Mouse (Mus musculus) MEL (cell line): ENCODE measurements at regions not wholly inside any gene's neighbourhood (a gene's known extent, or its start where the extent isn't known, plus 50 kb on each side); places are given as distances from the start of the nearest gene placed in this dataset.

ENCODE experiments used
- DNase-seq: peaks from one replicate; pipeline ENCODE4 v3.0.0; 2011; ENCODE audit warnings: low read depth, low spot score
- H3K27ac ChIP-seq: 2 replicates; pipeline ENCODE4 v1.5.1; 2012; ENCODE audit warnings: low read depth, mild to moderate bottlenecking, control low read depth, low read length, moderate library complexity; ENCODE audit not compliant: control insufficient read depth
- H3K27me3 ChIP-seq, 2 experiments: fragments of 150-350 bp in 1 of 2; sonication (generic) in 1 of 2; 2 replicates each; pipeline ENCODE4 v1.6.1; 2012; ENCODE audit warnings: low read length in 2 of 2, mild to moderate bottlenecking in 2 of 2, improper control_type of control experiment in 1 of 2, moderate library complexity in 1 of 2; ENCODE audit not compliant: insufficient read depth in 2 of 2, control insufficient read depth in 1 of 2
- H3K36me3 ChIP-seq, 2 experiments: 2 replicates each; pipeline ENCODE4 v1.6.1; 2012 to 2014; ENCODE audit warnings: low read length in 2 of 2, improper control_type of control experiment in 1 of 2, inconsistent platforms in 1 of 2, mild to moderate bottlenecking in 1 of 2; ENCODE audit not compliant: insufficient read depth in 2 of 2, control insufficient read depth in 1 of 2
- H3K4me1 ChIP-seq, 2 experiments: fragments of 150-350 bp in 1 of 2; sonication (generic) in 1 of 2; 2 replicates each; pipeline ENCODE4 v1.6.1; 2012; ENCODE audit warnings: low read length in 2 of 2, improper control_type of control experiment in 1 of 2, mild to moderate bottlenecking in 1 of 2; ENCODE audit not compliant: insufficient read depth in 2 of 2, control insufficient read depth in 1 of 2
- H3K4me3 ChIP-seq, 2 experiments: fragments of 150-350 bp in 1 of 2; sonication (generic) in 1 of 2; 2 replicates each; pipeline ENCODE4 v1.5.1; 2012; ENCODE audit warnings: low read depth in 2 of 2, low read length in 2 of 2, mild to moderate bottlenecking in 2 of 2, moderate library complexity in 2 of 2, control low read depth in 1 of 2, improper control_type of control experiment in 1 of 2; ENCODE audit not compliant: control insufficient read depth in 1 of 2, insufficient read depth in 1 of 2
- H3K79me2 ChIP-seq: 2 replicates; pipeline ENCODE4 v1.6.1; 2012; ENCODE audit warnings: mild to moderate bottlenecking, low read length, moderate library complexity; ENCODE audit not compliant: control insufficient read depth, poor library complexity, insufficient read depth
- H3K9ac ChIP-seq: 2 replicates; pipeline ENCODE4 v1.6.1; 2012; ENCODE audit warnings: low read depth, mild to moderate bottlenecking, control low read depth, low read length, moderate library complexity; ENCODE audit not compliant: control insufficient read depth, poor library complexity, severe bottlenecking
- H3K9me3 ChIP-seq: fragments of 150-350 bp; sonication (generic); replicated peaks from 2 replicates; pipeline ENCODE4 v1.6.1; 2012; ENCODE audit warnings: mild to moderate bottlenecking, low read length, improper control_type of control experiment, moderate library complexity; ENCODE audit not compliant: insufficient read depth
- BHLHE40 ChIP-seq: IDR thresholded peaks from 2 replicates; pipeline ENCODE4 v1.6.1; 2012; ENCODE audit warnings: low read depth, mild to moderate bottlenecking, inconsistent platforms, low read length, improper control_type of control experiment, borderline replicate concordance
- CHD2 ChIP-seq: IDR thresholded peaks from 2 replicates; pipeline ENCODE4 v1.6.1; 2011; ENCODE audit warnings: low read length, improper control_type of control experiment
- E2F4 ChIP-seq: IDR thresholded peaks from 2 replicates; pipeline ENCODE4 v1.6.1; 2011; ENCODE audit warnings: low read depth, low read length, improper control_type of control experiment, borderline replicate concordance
- ELF1 ChIP-seq: IDR thresholded peaks from 2 replicates; pipeline ENCODE4 v1.6.1; 2014; ENCODE audit warnings: low read depth, mild to moderate bottlenecking, inconsistent platforms, low read length, improper control_type of control experiment, moderate library complexity
- ETS1 ChIP-seq: IDR thresholded peaks from 2 replicates; pipeline ENCODE4 v1.6.1; 2012; ENCODE audit warnings: low read depth, mild to moderate bottlenecking, inconsistent platforms, low read length, improper control_type of control experiment, moderate library complexity
- GABPA ChIP-seq: IDR thresholded peaks from 2 replicates; pipeline ENCODE4 v1.6.1; 2012; ENCODE audit warnings: low read depth, mild to moderate bottlenecking, inconsistent platforms, low read length, improper control_type of control experiment, moderate library complexity
- GATA1 ChIP-seq: IDR thresholded peaks from 2 replicates; pipeline ENCODE4 v1.6.1; 2011; ENCODE audit warnings: low read depth, low read length, improper control_type of control experiment
- JUND ChIP-seq: IDR thresholded peaks from 2 replicates; pipeline ENCODE4 v1.6.1; 2011; ENCODE audit warnings: low read depth, mild to moderate bottlenecking, improper control_type of control experiment, low read length
- KAT2A ChIP-seq: conservative IDR thresholded peaks from 2 replicates; pipeline ENCODE4 v1.6.1; 2012; ENCODE audit warnings: low read depth, low read length, improper control_type of control experiment, inconsistent platforms
- MAFK ChIP-seq: IDR thresholded peaks from 2 replicates; pipeline ENCODE4 v1.6.1; 2011; ENCODE audit warnings: low read depth, mild to moderate bottlenecking, low read length, improper control_type of control experiment, borderline replicate concordance
- MAX ChIP-seq: IDR thresholded peaks from 2 replicates; pipeline ENCODE4 v1.6.1; 2011; ENCODE audit warnings: low read length, improper control_type of control experiment
- MAZ ChIP-seq: IDR thresholded peaks from 2 replicates; pipeline ENCODE4 v1.6.1; 2012; ENCODE audit warnings: low read depth, mild to moderate bottlenecking, inconsistent platforms, low read length, improper control_type of control experiment
- MEF2A ChIP-seq: IDR thresholded peaks from 2 replicates; pipeline ENCODE4 v1.6.1; 2014; ENCODE audit warnings: low read depth, mild to moderate bottlenecking, inconsistent platforms, low read length, improper control_type of control experiment; ENCODE audit not compliant: poor library complexity, insufficient replicate concordance, severe bottlenecking; ENCODE audit errors: extremely low read depth
- MXI1 ChIP-seq: IDR thresholded peaks from 2 replicates; pipeline ENCODE4 v1.6.1; 2011; ENCODE audit warnings: mild to moderate bottlenecking, low read depth, low read length, improper control_type of control experiment
- NELFE ChIP-seq: IDR thresholded peaks from 2 replicates; pipeline ENCODE4 v1.6.1; 2011; ENCODE audit warnings: low read depth, low read length, improper control_type of control experiment
- NRF1 ChIP-seq: IDR thresholded peaks from 2 replicates; pipeline ENCODE4 v1.6.1; 2014; ENCODE audit warnings: low read depth, mild to moderate bottlenecking, inconsistent platforms, low read length, improper control_type of control experiment, moderate library complexity; ENCODE audit not compliant: poor library complexity, insufficient read depth, severe bottlenecking
- POLR2A ChIP-seq, 2 experiments: IDR thresholded peaks; 2 replicates each; pipeline ENCODE4 v1.6.1; 2011 to 2012; ENCODE audit warnings: low read length in 2 of 2, mild to moderate bottlenecking in 2 of 2, control low read depth in 1 of 2, improper control_type of control experiment in 1 of 2, low read depth in 1 of 2, moderate library complexity in 1 of 2; ENCODE audit not compliant: control insufficient read depth in 1 of 2, insufficient read depth in 1 of 2, poor library complexity in 1 of 2
- POLR2AphosphoS2 ChIP-seq: IDR thresholded peaks from 2 replicates; pipeline ENCODE4 v1.6.1; 2011; ENCODE audit warnings: low read length, improper control_type of control experiment
- SMC3 ChIP-seq: IDR thresholded peaks from 2 replicates; pipeline ENCODE4 v1.6.1; 2011; ENCODE audit warnings: low read depth, low read length, improper control_type of control experiment
- TBP ChIP-seq: IDR thresholded peaks from 2 replicates; pipeline ENCODE4 v1.8.0; 2011; ENCODE audit warnings: low read depth, low read length, improper control_type of control experiment
- UBTF ChIP-seq: IDR thresholded peaks from 2 replicates; pipeline ENCODE4 v1.6.1; 2012; ENCODE audit warnings: low read depth, mild to moderate bottlenecking, inconsistent platforms, low read length, improper control_type of control experiment, moderate library complexity, borderline replicate concordance; ENCODE audit not compliant: insufficient read depth
- USF1 ChIP-seq: IDR thresholded peaks from 2 replicates; pipeline ENCODE4 v1.6.1; 2014; ENCODE audit warnings: low read depth, mild to moderate bottlenecking, inconsistent platforms, low read length, improper control_type of control experiment, moderate library complexity
- USF2 ChIP-seq, 2 experiments: IDR thresholded peaks; 2 replicates each; pipeline ENCODE4 v1.6.1; 2011 to 2012; ENCODE audit warnings: improper control_type of control experiment in 2 of 2, low read length in 2 of 2, borderline replicate concordance in 1 of 2, inconsistent platforms in 1 of 2, low read depth in 1 of 2, mild to moderate bottlenecking in 1 of 2; ENCODE audit not compliant: insufficient read depth in 1 of 2
- ZMIZ1 ChIP-seq: IDR thresholded peaks from 2 replicates; pipeline ENCODE4 v1.6.1; 2012; ENCODE audit warnings: low read depth, mild to moderate bottlenecking, inconsistent platforms, low read length, improper control_type of control experiment, moderate library complexity
- ZNF384 ChIP-seq: IDR thresholded peaks from 2 replicates; pipeline ENCODE4 v1.6.1; 2012; ENCODE audit warnings: low read depth, mild to moderate bottlenecking, inconsistent platforms, low read length, improper control_type of control experiment

DNA sequence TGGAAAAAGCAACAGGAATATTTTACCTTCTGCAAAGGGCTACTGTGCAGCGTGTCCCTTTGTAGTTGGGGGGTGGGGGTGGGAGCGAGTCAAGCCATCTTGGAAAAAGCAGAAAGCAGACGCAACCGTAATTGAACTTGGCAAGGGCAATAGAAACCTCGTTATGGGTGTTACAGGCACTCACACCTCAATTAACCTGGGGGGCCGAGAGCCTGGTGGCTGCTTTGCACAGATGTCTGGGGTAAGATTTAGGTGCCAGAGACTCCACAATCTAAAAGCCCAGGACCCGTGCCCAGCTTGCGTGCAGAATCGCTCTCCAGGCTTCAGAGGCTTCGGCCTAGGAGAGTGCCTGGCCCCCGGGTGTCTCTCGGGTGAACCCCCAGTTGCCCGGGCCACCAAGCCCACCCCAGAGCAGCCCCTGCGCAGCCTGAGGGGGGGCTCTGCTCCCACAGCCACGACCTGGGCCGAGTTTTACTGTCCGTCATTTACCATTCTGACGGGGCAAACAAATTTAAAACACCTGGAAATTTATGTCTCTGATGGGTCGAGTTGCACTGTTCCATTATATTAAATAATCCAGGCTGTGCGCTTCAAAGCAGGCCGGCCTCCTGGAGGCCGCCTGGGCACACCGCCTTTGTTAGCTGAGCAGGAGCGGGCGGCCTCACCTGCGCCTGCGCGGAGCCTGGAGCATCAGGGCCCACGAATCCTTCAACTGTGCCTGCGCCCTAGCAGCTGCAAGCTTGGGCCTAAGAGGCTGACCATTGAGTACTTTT lies 212.4 kb downstream of the Srbd1 start:
- Histone ChIP-seq H3K27me3 (no peaks in the 10 kb centered on the region; a peak in 2 of 4 replicates), H3K27ac (no peak overlapping the region), H3K9me3 (no peaks in the 10 kb centered on the region), H3K4me1 (no peaks in the 10 kb centered on the region), H3K4me3 (no peak overlapping the region), H3K9ac (no peak overlapping the region), H3K79me2 (no peaks in the 10 kb centered on the region), H3K36me3 (no peaks in the 10 kb centered on the region)
- DNase-seq, result no peak
- TF ChIP-seq USF1, result no peak
- no peak for TF ChIP-seq MXI1
- no peak for TF ChIP-seq POLR2AphosphoS2
- TF ChIP-seq MAX, result no peak
- TF ChIP-seq SMC3, result no peak
- no peak for TF ChIP-seq UBTF
- TF ChIP-seq ZMIZ1, result no peak
- no peak for TF ChIP-seq MAFK
- no peak for TF ChIP-seq MAZ
- no peak for TF ChIP-seq NELFE
- TF ChIP-seq NRF1, result no peak
- TF ChIP-seq JUND, result no peak
- TF ChIP-seq BHLHE40, result no peak
- TF ChIP-seq GABPA, result no peak
- TF ChIP-seq ZNF384, result no peak
- no peak for TF ChIP-seq ETS1
- TF ChIP-seq TBP, result no peak
- no peak for TF ChIP-seq POLR2A (IDR thresholded peaks at IDR 0.05; ENCODE audit: control insufficient read depth in 1 of 2, insufficient read depth in 1 of 2, low read depth in 1 of 2, low read length in 2 of 2, poor library complexity in 1 of 2)
- no peak for TF ChIP-seq GATA1
- TF ChIP-seq, all 39 proteins: peak for 0

DNA sequence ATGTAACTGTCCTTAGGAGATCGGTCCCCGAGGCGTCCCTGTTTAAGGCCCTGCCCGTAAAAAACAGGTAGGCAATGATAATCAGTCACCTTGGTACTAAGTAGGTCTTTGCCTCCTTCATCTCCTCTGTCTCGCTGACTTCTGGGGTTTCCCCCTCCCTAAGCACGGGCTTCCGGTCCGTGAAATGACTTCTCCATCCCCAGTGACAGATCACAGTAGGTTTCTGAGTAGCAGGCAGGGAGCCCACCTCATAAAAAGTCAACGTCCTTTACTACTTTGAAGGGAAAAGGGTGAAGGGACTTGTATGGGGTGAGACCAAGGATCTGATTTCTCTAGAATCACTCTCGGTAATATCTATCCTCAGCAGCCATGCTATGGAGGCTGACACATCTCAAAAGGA lies 213.0 kb downstream of the Srbd1 start:
- Histone ChIP-seq H3K9ac (no peak overlapping the region), H3K9me3 (no peaks in the 10 kb centered on the region), H3K79me2 (no peaks in the 10 kb centered on the region), H3K4me1 (no peaks in the 10 kb centered on the region), H3K27ac (no peak overlapping the region), H3K27me3 (no peaks in the 10 kb centered on the region; a peak in 2 of 4 replicates), H3K36me3 (no peaks in the 10 kb centered on the region), H3K4me3 (no peak overlapping the region)
- DNase-seq, result no peak
- TF ChIP-seq ELF1 (no peak), POLR2AphosphoS2 (no peak), E2F4 (no peak), CHD2 (no peak), USF2 (IDR thresholded peaks at IDR 0.05; ENCODE audit: borderline replicate concordance in 1 of 2, insufficient read depth in 1 of 2, low read depth in 1 of 2, low read length in 2 of 2) (no peak), KAT2A (no peak), ZNF384 (no peak), MEF2A (no peak), USF1 (no peak)
